Mouse (Mus musculus): ENCODE results near the gene Olfr62. TPM values are rescaled to one million over a fixed set of nuclear protein-coding genes. Genes with fewer than 3 reads are reported as not detected.

The Olfr62 gene
- total and polyA plus RNA-seq, 2 experiments from 2014 or later = not detected

GRCm38 (mm10) chr4:118708086-118708485 lies 49.3 kb downstream of the Olfr62 start:
- H3K4me2 ChIP-seq (ENCODE audit: low read depth) = no peak overlapping the region
- H3K9me3 ChIP-seq (ENCODE audit: low read length) = no peaks in the 10 kb centered on the region
- no peak overlapping the region for H3K9ac ChIP-seq
- no peaks in the 10 kb centered on the region for H3K36me3 ChIP-seq (ENCODE audit: insufficient read depth)
- H3K4me1 ChIP-seq (ENCODE audit: insufficient read depth) = no peaks in the 10 kb centered on the region
- ATAC-seq (no peak), DNase-seq (no peak)
- TF ChIP-seq CTCF (IDR thresholded peaks at IDR 0.05; ENCODE audit: low read depth) = no peak
- H3K27ac ChIP-seq (ENCODE audit: low read depth, low read length) = no peak overlapping the region
- WGBS = 86% methylated on average over 5 of the region's 5 CpGs
- H3K4me3 ChIP-seq (ENCODE audit: low read depth, low read length) = no peak overlapping the region
- H3K27me3 ChIP-seq (ENCODE audit: insufficient read depth, low read length) = no peaks in the 10 kb centered on the region

- whole genome bisulfite sequencing = 4% methylated on average over 1 of the region's 1 CpGs
- no peak overlapping the region for H3K4me3 ChIP-seq (ENCODE audit: low read depth, low read length)
- H3K36me3 ChIP-seq (ENCODE audit: insufficient read depth) = no peaks in the 10 kb centered on the region
- DNase-seq = no peak
- no peak overlapping the region for H3K9ac ChIP-seq
- no peak overlapping the region for H3K4me2 ChIP-seq (ENCODE audit: low read depth)
- no peaks in the 10 kb centered on the region for H3K9me3 ChIP-seq (ENCODE audit: low read length)
- no peaks in the 10 kb centered on the region for H3K4me1 ChIP-seq (ENCODE audit: insufficient read depth)
- no peak overlapping the region for H3K27ac ChIP-seq (ENCODE audit: low read depth, low read length)
- TF ChIP-seq CTCF (IDR thresholded peaks at IDR 0.05; ENCODE audit: low read depth) = no peak
- H3K27me3 ChIP-seq (ENCODE audit: insufficient read depth, low read length) = no peaks in the 10 kb centered on the region
- ATAC-seq = no peak
Measured at GRCm38 (mm10) chr4:118711656-118712055, 52.9 kb downstream of the Olfr62 start.

Other genes with a start within 250 kb of the Olfr62 start
- gene Szt2, start 249.7 kb upstream of the Olfr62 start, total RNA-seq (2014; rRNA removed) = 13.5 and 21.1 TPM in 2 replicates
- gene Szt2, start 249.7 kb upstream of the Olfr62 start, polyA plus RNA-seq (2015; fragmentation: Nextera tagmentation; extraction: Ambion mirVana) = 1.6 and 3.4 TPM in 2 replicates
- 79.6 and 82.9 TPM in 2 replicates for gene Med8, start 249.6 kb upstream of the Olfr62 start, total RNA-seq (2014; rRNA removed)
- gene Med8, start 249.6 kb upstream of the Olfr62 start, polyA plus RNA-seq (2015; fragmentation: Nextera tagmentation; extraction: Ambion mirVana) = 86.6 and 96.2 TPM in 2 replicates
- 10.2 and 13.9 TPM in 2 replicates for gene Elovl1, start 230.9 kb upstream of the Olfr62 start, total RNA-seq (2014; rRNA removed)
- 22.2 and 22.3 TPM in 2 replicates for gene Elovl1, start 230.9 kb upstream of the Olfr62 start, polyA plus RNA-seq (2015; fragmentation: Nextera tagmentation; extraction: Ambion mirVana)
- 17.6 and 21.6 TPM in 2 replicates for gene Cdc20, start 221.6 kb upstream of the Olfr62 start, total RNA-seq (2014; rRNA removed)
- gene Cdc20, start 221.6 kb upstream of the Olfr62 start, polyA plus RNA-seq (2015; fragmentation: Nextera tagmentation; extraction: Ambion mirVana) = 24.1 and 27.1 TPM in 2 replicates
- gene Mpl, start 201.4 kb upstream of the Olfr62 start, total RNA-seq (2014; rRNA removed) = not detected in 2 replicates
- 0.10 TPM in 1 of 2 replicates, not detected in the other for gene Mpl, start 201.4 kb upstream of the Olfr62 start, polyA plus RNA-seq (2015; fragmentation: Nextera tagmentation; extraction: Ambion mirVana)
- gene Tie1, start 168.9 kb upstream of the Olfr62 start, total RNA-seq (2014; rRNA removed) = 10.4 and 14.9 TPM in 2 replicates
- 9.5 and 9.8 TPM in 2 replicates for gene Tie1, start 168.9 kb upstream of the Olfr62 start, polyA plus RNA-seq (2015; fragmentation: Nextera tagmentation; extraction: Ambion mirVana)
- gene 2610528J11Rik, start 132.0 kb upstream of the Olfr62 start, total RNA-seq (2014; rRNA removed) = not detected in 2 replicates
- gene 2610528J11Rik, start 132.0 kb upstream of the Olfr62 start, polyA plus RNA-seq (2015; fragmentation: Nextera tagmentation; extraction: Ambion mirVana) = not detected in 2 replicates
- 0.31 TPM in 1 of 2 replicates, not detected in the other for gene Tmem125, start 114.9 kb upstream of the Olfr62 start, total RNA-seq (2014; rRNA removed)
- 0.29 and 0.39 TPM in 2 replicates for gene Tmem125, start 114.9 kb upstream of the Olfr62 start, polyA plus RNA-seq (2015; fragmentation: Nextera tagmentation; extraction: Ambion mirVana)
- gene Cfap57, start 38.2 kb upstream of the Olfr62 start, total RNA-seq (2014; rRNA removed) = 0.69 and 2.0 TPM in 2 replicates
- gene Cfap57, start 38.2 kb upstream of the Olfr62 start, polyA plus RNA-seq (2015; fragmentation: Nextera tagmentation; extraction: Ambion mirVana) = 0.89 and 1.3 TPM in 2 replicates
- gene Ebna1bp2, start 38.2 kb upstream of the Olfr62 start, total RNA-seq (2014; rRNA removed) = 48.9 and 56.3 TPM in 2 replicates
- gene Ebna1bp2, start 38.2 kb upstream of the Olfr62 start, polyA plus RNA-seq (2015; fragmentation: Nextera tagmentation; extraction: Ambion mirVana) = 97.7 and 104 TPM in 2 replicates
- gene Olfr1342, start 33.8 kb downstream of the Olfr62 start, total RNA-seq (2014; rRNA removed) = not detected in 2 replicates
- gene Olfr1342, start 33.8 kb downstream of the Olfr62 start, polyA plus RNA-seq (2015; fragmentation: Nextera tagmentation; extraction: Ambion mirVana) = not detected in 2 replicates
- gene Olfr1341, start 44.6 kb downstream of the Olfr62 start, total RNA-seq (2014; rRNA removed) = not detected in 2 replicates
- not detected in 2 replicates for gene Olfr1341, start 44.6 kb downstream of the Olfr62 start, polyA plus RNA-seq (2015; fragmentation: Nextera tagmentation; extraction: Ambion mirVana)
- not detected in 2 replicates for gene Olfr1340, start 61.2 kb downstream of the Olfr62 start, total RNA-seq (2014; rRNA removed)
- 0.10 TPM in 1 of 2 replicates, not detected in the other for gene Olfr1340, start 61.2 kb downstream of the Olfr62 start, polyA plus RNA-seq (2015; fragmentation: Nextera tagmentation; extraction: Ambion mirVana)
- gene Olfr1339, start 73.2 kb downstream of the Olfr62 start, total RNA-seq (2014; rRNA removed) = not detected in 2 replicates
- gene Olfr1339, start 73.2 kb downstream of the Olfr62 start, polyA plus RNA-seq (2015; fragmentation: Nextera tagmentation; extraction: Ambion mirVana) = not detected in 2 replicates
- gene Olfr1338, start 99.8 kb downstream of the Olfr62 start, total RNA-seq (2014; rRNA removed) = not detected in 2 replicates
- gene Olfr1338, start 99.8 kb downstream of the Olfr62 start, polyA plus RNA-seq (2015; fragmentation: Nextera tagmentation; extraction: Ambion mirVana) = not detected in 2 replicates
- not detected in 2 replicates for gene Olfr1337, start 123.6 kb downstream of the Olfr62 start, total RNA-seq (2014; rRNA removed)
- gene Olfr1337, start 123.6 kb downstream of the Olfr62 start, polyA plus RNA-seq (2015; fragmentation: Nextera tagmentation; extraction: Ambion mirVana) = not detected in 2 replicates
- not detected in 2 replicates for gene Olfr1335, start 151.0 kb downstream of the Olfr62 start, total RNA-seq (2014; rRNA removed)
- not detected in 2 replicates for gene Olfr1335, start 151.0 kb downstream of the Olfr62 start, polyA plus RNA-seq (2015; fragmentation: Nextera tagmentation; extraction: Ambion mirVana)
- gene Olfr1333, start 177.3 kb downstream of the Olfr62 start, total RNA-seq (2014; rRNA removed) = not detected in 2 replicates
- gene Olfr1333, start 177.3 kb downstream of the Olfr62 start, polyA plus RNA-seq (2015; fragmentation: Nextera tagmentation; extraction: Ambion mirVana) = not detected in 2 replicates
- gene Olfr1331, start 205.7 kb downstream of the Olfr62 start, total RNA-seq (2014; rRNA removed) = not detected in 2 replicates
- gene Olfr1331, start 205.7 kb downstream of the Olfr62 start, polyA plus RNA-seq (2015; fragmentation: Nextera tagmentation; extraction: Ambion mirVana) = not detected in 2 replicates
- not detected in 2 replicates for gene Olfr1330, start 229.6 kb downstream of the Olfr62 start, total RNA-seq (2014; rRNA removed)
- gene Olfr1330, start 229.6 kb downstream of the Olfr62 start, polyA plus RNA-seq (2015; fragmentation: Nextera tagmentation; extraction: Ambion mirVana) = not detected in 2 replicates